Mouse (Mus musculus): ENCODE data around the gene Olfr1167. TPM values are rescaled to one million over a fixed set of nuclear protein-coding genes. Genes with fewer than 3 reads are reported as not detected.

Gene Olfr1167
- 0.10 TPM for polyA plus RNA-seq (2017; shearing (Covaris generic))

DNA sequence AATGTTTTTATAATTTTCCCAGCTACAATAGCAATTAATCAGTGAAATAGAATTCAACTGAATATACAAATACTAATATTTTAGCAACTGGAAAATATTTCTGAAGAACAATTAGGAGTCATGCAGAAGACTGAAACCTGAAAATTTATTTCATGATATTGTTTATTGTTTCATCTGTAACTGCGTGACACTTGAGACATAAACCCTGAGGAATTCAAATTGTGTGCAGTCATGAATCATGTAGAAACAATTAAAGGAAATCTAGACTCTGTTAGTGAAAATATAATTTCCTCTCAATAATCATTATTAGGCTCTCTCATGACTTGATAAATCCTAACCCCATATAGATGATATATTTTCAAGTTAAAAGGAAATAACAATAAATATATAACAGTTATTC, at the start of gene Olfr1167:
Gene Olfr1167 (minus strand): TSS at position 101 of the 400 bp plus-strand sequence.

DNA sequence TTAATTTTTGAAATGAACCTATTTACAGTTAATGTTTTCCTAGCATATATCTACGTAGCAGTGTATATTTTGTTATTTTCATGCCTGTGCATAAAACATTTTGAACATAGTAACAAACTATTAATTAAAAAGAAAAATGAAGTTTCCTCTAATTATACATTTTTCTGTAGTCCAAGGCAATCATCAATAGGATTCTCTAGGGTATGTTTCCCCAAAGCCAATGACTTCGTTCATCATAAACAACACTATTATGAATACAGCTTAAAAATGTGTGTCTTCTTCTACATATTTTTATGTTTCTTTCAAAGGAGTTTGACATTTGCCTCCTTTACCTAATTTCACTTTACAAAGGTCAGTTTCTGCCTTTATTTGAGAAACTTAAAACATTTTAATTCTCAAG, 26.6 kb upstream of the Olfr1167 start, which contains the start of gene Olfr1168:
Gene Olfr1168 (plus strand): TSS at position 301 of the 400 bp plus-strand sequence.

DNA sequence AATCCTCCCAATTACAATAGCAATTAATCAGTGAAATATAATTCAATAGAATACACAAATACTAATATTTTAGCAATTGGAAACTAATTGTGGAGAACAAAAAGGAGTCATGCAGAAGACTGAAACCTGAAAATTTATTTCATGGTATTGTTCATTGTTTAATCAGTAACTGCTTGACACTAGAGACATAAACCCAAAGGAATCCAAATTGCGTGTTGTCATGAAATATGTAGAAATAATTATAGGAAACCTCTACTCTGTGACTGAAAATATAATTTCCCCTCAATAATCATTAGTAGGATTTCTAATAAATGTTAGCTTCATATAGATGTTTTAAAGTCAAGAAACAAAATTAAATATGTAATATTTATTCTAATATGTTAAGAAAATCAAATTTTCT, 26.8 kb downstream of the Olfr1167 start, which contains the start of gene Olfr1166:
Gene Olfr1166 (minus strand): TSS at position 101 of the 400 bp plus-strand sequence.

Other genes starting within 250 kb of the Olfr1167 start
- gene Olfr1155, start 210.1 kb downstream of the Olfr1167 start, polyA plus RNA-seq (2017; shearing (Covaris generic)), result not detected
- gene Olfr1156, start 202.1 kb downstream of the Olfr1167 start, polyA plus RNA-seq (2017; shearing (Covaris generic)), result 0.17 TPM
- gene Olfr1157, start 186.9 kb downstream of the Olfr1167 start, polyA plus RNA-seq (2017; shearing (Covaris generic)), result not detected
- not detected for gene Olfr74, start 180.5 kb downstream of the Olfr1167 start, polyA plus RNA-seq (2017; shearing (Covaris generic))
- gene Olfr1158, start 165.1 kb downstream of the Olfr1167 start, polyA plus RNA-seq (2017; shearing (Covaris generic)), result not detected
- gene Olfr1160, start 146.9 kb downstream of the Olfr1167 start, polyA plus RNA-seq (2017; shearing (Covaris generic)), result 0.05 TPM
- gene Olfr1161, start 132.4 kb downstream of the Olfr1167 start, polyA plus RNA-seq (2017; shearing (Covaris generic)), result not detected
- gene Olfr73, start 117.5 kb downstream of the Olfr1167 start, polyA plus RNA-seq (2017; shearing (Covaris generic)), result not detected
- gene Olfr1162, start 104.1 kb downstream of the Olfr1167 start, polyA plus RNA-seq (2017; shearing (Covaris generic)), result not detected
- not detected for gene Olfr1163, start 83.4 kb downstream of the Olfr1167 start, polyA plus RNA-seq (2017; shearing (Covaris generic))
- not detected for gene Olfr1164, start 61.2 kb downstream of the Olfr1167 start, polyA plus RNA-seq (2017; shearing (Covaris generic))
- not detected for gene Olfr1166, start 26.9 kb downstream of the Olfr1167 start, polyA plus RNA-seq (2017; shearing (Covaris generic))
- not detected for gene Olfr1168, start 26.7 kb upstream of the Olfr1167 start, polyA plus RNA-seq (2017; shearing (Covaris generic))
- not detected for gene Olfr1170, start 73.1 kb upstream of the Olfr1167 start, polyA plus RNA-seq (2017; shearing (Covaris generic))
- gene Olfr1173, start 124.7 kb upstream of the Olfr1167 start, polyA plus RNA-seq (2017; shearing (Covaris generic)), result 0.11 TPM
- gene Olfr1174-ps, start 159.9 kb upstream of the Olfr1167 start, polyA plus RNA-seq (2017; shearing (Covaris generic)), result not detected
- not detected for gene Olfr1175-ps, start 172.0 kb upstream of the Olfr1167 start, polyA plus RNA-seq (2017; shearing (Covaris generic))
- not detected for gene Olfr1176, start 181.5 kb upstream of the Olfr1167 start, polyA plus RNA-seq (2017; shearing (Covaris generic))
- not detected for gene Olfr1177-ps, start 191.3 kb upstream of the Olfr1167 start, polyA plus RNA-seq (2017; shearing (Covaris generic))
- not detected for gene Olfr1178, start 231.9 kb upstream of the Olfr1167 start, polyA plus RNA-seq (2017; shearing (Covaris generic))

Measured in naive thymus-derived CD4-positive, alpha-beta T cell, adult 5 months (primary cell).